Mouse (Mus musculus) E14TG2a.4 (cell line): ENCODE measurements at regions not wholly inside any gene's neighbourhood (a gene's known extent, or its start where the extent isn't known, plus 50 kb on each side); places are given as distances from the start of the nearest gene placed in this dataset.

ENCODE experiments used
- CTCF ChIP-seq: conservative IDR thresholded peaks from 2 replicates; pipeline ENCODE4 v1.5.1; 2014; ENCODE audit warnings: low read length
- POU5F1 ChIP-seq: IDR thresholded peaks from 2 replicates; pipeline ENCODE4 v1.6.1; 2014; ENCODE audit warnings: low read length, borderline replicate concordance

- TF ChIP-seq CTCF (no peak), POU5F1 (no peak)
These were observed 116.0 kb upstream of the Selenok start for GRCm38 (mm10) chr14:29851956-29852725.
